Mouse (Mus musculus): ENCODE data around the gene Gm17482. TPM values are rescaled to one million over a fixed set of nuclear protein-coding genes. Genes with fewer than 3 reads are reported as not detected.
"Not testable (repeated sequence)": the region's sequence is repeated elsewhere in the genome, so short reads cannot be mapped to it uniquely, and the experiment has no call there.

Gm17482 gene
- polyA plus RNA-seq, 1 experiment from 2014 or later, result not detected

- Histone ChIP-seq H3K9me3 (no peaks in the 10 kb centered on the region), H3K4me3 (no peak overlapping the region), H3K9ac (replicated peaks) (no peak overlapping the region), H3K27me3 (no peaks in the 10 kb centered on the region), H3K4me1 (0 out of 2 replicates have a peak, but pooled peaks cover 4% of the 10 kb centered on the region), H3K4me2 (replicated peaks) (no peak overlapping the region), H3K36me3 (no peaks in the 10 kb centered on the region), H3K27ac (replicated peaks) (no peak overlapping the region)
- no peak for ATAC-seq (replicated peaks)
- 68% methylated on average over 3 of the region's 3 CpGs for whole genome bisulfite sequencing
Observed at GRCm38 (mm10) chr6:115230557-115230956, 3.4 kb downstream of the Gm17482 start.

GRCm38 (mm10) chr6:115231836-115232235 is 4.7 kb downstream of the Gm17482 start:
- Histone ChIP-seq H3K9me3 (no peaks in the 10 kb centered on the region), H3K4me3 (no peak overlapping the region), H3K27ac (replicated peaks) (no peak overlapping the region), H3K4me1 (no peaks in the 10 kb centered on the region), H3K27me3 (no peaks in the 10 kb centered on the region), H3K36me3 (no peaks in the 10 kb centered on the region), H3K9ac (replicated peaks) (no peak overlapping the region), H3K4me2 (replicated peaks) (no peak overlapping the region)
- no peak for ATAC-seq (replicated peaks)
- 76% methylated on average over 4 of the region's 4 CpGs for WGBS

GRCm38 (mm10) chr6:115232562-115232961 is 5.4 kb downstream of the Gm17482 start:
- H3K27ac ChIP-seq (replicated peaks), result no peak overlapping the region
- 92% methylated on average over 1 of the region's 1 CpGs for WGBS
- no peaks in the 10 kb centered on the region for H3K27me3 ChIP-seq
- no peak overlapping the region for H3K4me2 ChIP-seq (replicated peaks)
- ATAC-seq (replicated peaks), result no peak
- no peak overlapping the region for H3K9ac ChIP-seq (replicated peaks)
- no peaks in the 10 kb centered on the region for H3K4me1 ChIP-seq
- no peak overlapping the region for H3K4me3 ChIP-seq
- H3K36me3 ChIP-seq, result no peaks in the 10 kb centered on the region
- H3K9me3 ChIP-seq, result no peaks in the 10 kb centered on the region

GRCm38 (mm10) chr6:115238031-115239027 is 11.2 kb downstream of the Gm17482 start:
- Histone ChIP-seq H3K9ac (replicated peaks) (no peak overlapping the region), H3K4me3 (no peak overlapping the region), H3K27me3 (no peaks in the 10 kb centered on the region), H3K9me3 (no peaks in the 10 kb centered on the region), H3K4me1 (peaks cover 3% of the 10 kb centered on the region; the same call in 1 of the 2 replicates), H3K36me3 (no peaks in the 10 kb centered on the region), H3K27ac (replicated peaks) (no peak overlapping the region), H3K4me2 (replicated peaks) (no peak overlapping the region)
- no peak for ATAC-seq (replicated peaks)
- WGBS, result 90% methylated on average over 9 of the region's 9 CpGs

- H3K4me1 ChIP-seq, result peaks cover 3% of the 10 kb centered on the region; the same call in 1 of the 2 replicates
- no peak overlapping the region for H3K4me3 ChIP-seq
- H3K36me3 ChIP-seq, result no peaks in the 10 kb centered on the region
- ATAC-seq (replicated peaks), result no peak
- 84% methylated on average over 7 of the region's 7 CpGs for WGBS
- no peaks in the 10 kb centered on the region for H3K9me3 ChIP-seq
- H3K4me2 ChIP-seq (replicated peaks), result no peak overlapping the region
- H3K27ac ChIP-seq (replicated peaks), result no peak overlapping the region
- H3K27me3 ChIP-seq, result no peaks in the 10 kb centered on the region
- no peak overlapping the region for H3K9ac ChIP-seq (replicated peaks)
Observed at GRCm38 (mm10) chr6:115239335-115239734, 12.2 kb downstream of the Gm17482 start.

GRCm38 (mm10) chr6:115240431-115240830 is 13.3 kb downstream of the Gm17482 start:
- not testable (repeated sequence) for H3K9me3 ChIP-seq; H3K4me1 ChIP-seq; H3K9ac ChIP-seq (replicated peaks); H3K36me3 ChIP-seq; H3K27me3 ChIP-seq; H3K27ac ChIP-seq (replicated peaks); H3K4me2 ChIP-seq (replicated peaks); ATAC-seq (replicated peaks); H3K4me3 ChIP-seq
- 67% methylated on average over 2 of the region's 2 CpGs for WGBS

- 55% methylated on average over 3 of the region's 3 CpGs for WGBS
Observed at GRCm38 (mm10) chr6:115241131-115241699, 14.1 kb downstream of the Gm17482 start.

GRCm38 (mm10) chr6:115241939-115242338 is 14.8 kb downstream of the Gm17482 start:
- Histone ChIP-seq H3K4me3 (no peak overlapping the region), H3K27ac (replicated peaks) (no peak overlapping the region), H3K9me3 (no peaks in the 10 kb centered on the region), H3K4me1 (peaks cover 3% of the 10 kb centered on the region; the same call in 1 of the 2 replicates), H3K4me2 (replicated peaks) (no peak overlapping the region), H3K36me3 (peaks cover 4% of the 10 kb centered on the region; the same call in 1 of the 2 replicates), H3K9ac (replicated peaks) (no peak overlapping the region), H3K27me3 (no peaks in the 10 kb centered on the region)
- no peak for ATAC-seq (replicated peaks)
- 77% methylated on average over 3 of the region's 3 CpGs for WGBS

More at GRCm38 (mm10) chr6:115241131-115241699, 14.1 kb downstream of the Gm17482 start:
- H3K27ac ChIP-seq (replicated peaks), result no peak overlapping the region
- no peak overlapping the region for H3K4me3 ChIP-seq
- no peak for ATAC-seq (replicated peaks)
- H3K9me3 ChIP-seq, result no peaks in the 10 kb centered on the region
- H3K27me3 ChIP-seq, result no peaks in the 10 kb centered on the region
- H3K4me1 ChIP-seq, result peaks cover 3% of the 10 kb centered on the region; the same call in 1 of the 2 replicates
- peaks cover 4% of the 10 kb centered on the region; the same call in 1 of the 2 replicates for H3K36me3 ChIP-seq
- no peak overlapping the region for H3K9ac ChIP-seq (replicated peaks)
- no peak overlapping the region for H3K4me2 ChIP-seq (replicated peaks)

GRCm38 (mm10) chr6:115244222-115244621 is 17.1 kb downstream of the Gm17482 start:
- no peak for ATAC-seq (replicated peaks)
- Histone ChIP-seq H3K4me3 (no peak overlapping the region), H3K4me2 (replicated peaks) (no peak overlapping the region), H3K27me3 (no peaks in the 10 kb centered on the region), H3K4me1 (peaks cover 3% of the 10 kb centered on the region; the same call in 1 of the 2 replicates), H3K27ac (replicated peaks) (no peak overlapping the region), H3K36me3 (peaks cover 4% of the 10 kb centered on the region; the same call in 1 of the 2 replicates), H3K9me3 (no peaks in the 10 kb centered on the region), H3K9ac (replicated peaks) (no peak overlapping the region)
- 84% methylated on average over 2 of the region's 2 CpGs for WGBS

- ATAC-seq (replicated peaks), result no peak
- WGBS, result 87% methylated on average over 3 of the region's 3 CpGs
Observed at GRCm38 (mm10) chr6:115245500-115246058, 18.4 kb downstream of the Gm17482 start.

GRCm38 (mm10) chr6:115251531-115251985 is 24.4 kb downstream of the Gm17482 start:
- ATAC-seq (replicated peaks), result 0 out of 2 replicates have a peak, but pooled peaks have one; percentile 32
- Histone ChIP-seq H3K4me2 (replicated peaks) (peak overlapping the region; percentile 2; the same call in 1 of the 2 replicates), H3K9me3 (no peaks in the 10 kb centered on the region), H3K4me1 (peaks cover 8% of the 10 kb centered on the region; the same call in 1 of the 2 replicates), H3K4me3 (no peak overlapping the region), H3K27me3 (no peaks in the 10 kb centered on the region), H3K27ac (replicated peaks) (no peak overlapping the region), H3K9ac (replicated peaks) (no peak overlapping the region), H3K36me3 (no peaks in the 10 kb centered on the region; the same call in 1 of the 2 replicates)
- 6% methylated on average over 13 of the region's 13 CpGs for WGBS

More at GRCm38 (mm10) chr6:115245500-115246058, 18.4 kb downstream of the Gm17482 start:
- Histone ChIP-seq H3K4me2 (replicated peaks) (no peak overlapping the region), H3K36me3 (peaks cover 4% of the 10 kb centered on the region; the same call in 1 of the 2 replicates), H3K9me3 (no peaks in the 10 kb centered on the region), H3K27ac (replicated peaks) (no peak overlapping the region), H3K4me3 (no peak overlapping the region), H3K4me1 (no peaks in the 10 kb centered on the region), H3K27me3 (no peaks in the 10 kb centered on the region), H3K9ac (replicated peaks) (no peak overlapping the region)

Measured in forebrain, embryonic 15.5 days (tissue).